Mouse (Mus musculus) small intestine, adult 2 months (tissue): ENCODE results near the gene Mecom. TPM values are rescaled to one million over a fixed set of nuclear protein-coding genes. Genes with fewer than 3 reads are reported as not detected.
A peak's percentile ranks its signal among the peaks of the same experiment; 100 is the strongest.
"Not testable (repeated sequence)": the region's sequence is repeated elsewhere in the genome, so short reads cannot be mapped to it uniquely, and the experiment has no call there.

Source experiments
- H3K27ac ChIP-seq: fragments of 200-500 bp; 2 replicates; pipeline ENCODE4 v1.5.1; 2012; ENCODE audit warnings: low read depth, low read length, control low read depth, inconsistent platforms; ENCODE audit not compliant: insufficient read depth
- H3K27me3 ChIP-seq: fragments of 200-500 bp; 2 replicates; pipeline ENCODE4 v1.6.1; 2012; ENCODE audit warnings: mild to moderate bottlenecking, moderate library complexity, low read length, inconsistent platforms; ENCODE audit not compliant: control insufficient read depth, insufficient read depth
- H3K36me3 ChIP-seq: fragments of 200-500 bp; 2 replicates; pipeline ENCODE4 v1.6.1; 2012; ENCODE audit warnings: mild to moderate bottlenecking, low read length, control low read depth, inconsistent platforms; ENCODE audit not compliant: control insufficient read depth, insufficient read depth
- H3K4me1 ChIP-seq: fragments of 200-500 bp; 2 replicates; pipeline ENCODE4 v1.6.1; 2012; ENCODE audit warnings: low read length, inconsistent platforms, mixed read lengths; ENCODE audit not compliant: control insufficient read depth, insufficient read depth, insufficient read length
- H3K4me3 ChIP-seq: fragments of 200-500 bp; 2 replicates; pipeline ENCODE4 v1.5.1; 2012; ENCODE audit warnings: low read depth, mild to moderate bottlenecking, control low read depth, inconsistent platforms, low read length, moderate library complexity
- CTCF ChIP-seq: fragments of 200-500 bp; IDR thresholded peaks from 2 replicates; pipeline ENCODE4 v1.5.1; 2012; ENCODE audit warnings: low read depth, mild to moderate bottlenecking, control low read depth, inconsistent platforms, low read length, moderate library complexity, mixed read lengths; ENCODE audit not compliant: insufficient replicate concordance, insufficient read length; ENCODE audit errors: extremely low read depth
- POLR2A ChIP-seq: fragments of 200-500 bp; IDR thresholded peaks from 2 replicates; pipeline ENCODE4 v1.6.1; 2012; ENCODE audit warnings: low read depth, mild to moderate bottlenecking, control low read depth, inconsistent platforms, low read length, moderate library complexity
- WGBS: fragments of 180-500 bp; shearing (Covaris S2); methylation state at CpG from one replicate; pipeline ENCODE4 v1.1.7; 2018; 5-methylcytosine and 5-hydroxymethylcytosine counted together
- polyA plus RNA-seq: library from polyadenylated mRNA; depleted of rRNA; stranded (reverse); fragments of >200 nt; gene quantifications from 2 replicates; pipeline ENCODE4 v1.2.3, GENCODE M21; 2012; rRNA removed

The Mecom gene
- polyA plus RNA-seq, result 2.6 and 2.8 TPM in 2 replicates

DNA sequence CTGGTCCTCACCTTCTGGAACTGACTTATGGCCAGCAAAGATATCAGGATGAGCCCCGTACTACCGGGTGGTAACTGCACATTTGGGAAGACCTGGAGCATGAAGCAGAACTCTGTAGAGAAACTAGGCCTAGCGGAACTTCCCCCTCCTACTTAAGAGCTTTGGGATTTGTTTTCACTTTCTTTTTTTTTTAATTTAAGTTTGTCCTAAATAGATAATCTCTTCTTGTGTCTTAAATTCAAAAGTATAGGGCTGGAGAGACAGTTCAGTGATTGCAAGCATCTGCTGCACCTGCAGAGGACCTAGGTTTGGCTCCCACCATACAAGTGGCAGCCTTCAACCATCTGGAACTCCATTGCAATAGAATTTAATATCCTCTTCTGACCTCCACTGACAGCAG, at the start of gene Mecom:
Mecom (minus strand) TSS at position 101 of the 400 bp plus-strand sequence.
- H3K27ac ChIP-seq, result no peak within 1 kb of the TSS
- TF ChIP-seq CTCF (no peak), POLR2A (no peak)
- no peaks in the 10 kb centered on the region for H3K36me3 ChIP-seq
- H3K4me3 ChIP-seq, result no peak within 1 kb of the TSS
- peaks cover 4% of the 10 kb centered on the region; the same call in 1 of the 2 replicates for H3K4me1 ChIP-seq
- H3K27me3 ChIP-seq, result no peaks in the 10 kb centered on the region
- 90% methylated on average over 3 of the region's 3 CpGs for WGBS

DNA sequence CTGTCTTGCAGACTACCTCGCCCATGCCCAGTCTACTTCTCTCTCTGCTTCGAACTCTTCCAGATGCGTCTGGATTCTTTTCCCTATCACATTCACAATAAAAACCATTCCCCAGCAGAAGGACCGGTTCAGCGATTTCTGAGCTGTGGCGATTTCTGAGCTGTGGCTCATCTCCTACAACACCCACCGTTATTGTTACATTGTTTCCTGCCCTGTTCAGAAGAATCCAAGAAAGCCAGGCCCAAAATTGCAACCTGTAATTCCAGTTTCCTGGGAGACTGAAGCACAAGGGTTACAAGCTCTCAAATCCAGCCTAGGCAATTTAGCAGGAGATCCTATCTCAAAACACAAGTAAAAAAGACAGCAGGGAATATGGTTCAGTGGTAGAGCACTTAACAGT, 49.5 kb upstream of the Mecom start:
- TF ChIP-seq CTCF (no peak), POLR2A (no peak)
- H3K27ac ChIP-seq, result no peak overlapping the region
- peaks cover 2% of the 10 kb centered on the region; the same call in 1 of the 2 replicates for H3K4me1 ChIP-seq
- H3K4me3 ChIP-seq, result no peak overlapping the region
- H3K27me3 ChIP-seq, result no peaks in the 10 kb centered on the region
- 77% methylated on average over 7 of the region's 7 CpGs for whole genome bisulfite sequencing
- no peaks in the 10 kb centered on the region for H3K36me3 ChIP-seq

DNA sequence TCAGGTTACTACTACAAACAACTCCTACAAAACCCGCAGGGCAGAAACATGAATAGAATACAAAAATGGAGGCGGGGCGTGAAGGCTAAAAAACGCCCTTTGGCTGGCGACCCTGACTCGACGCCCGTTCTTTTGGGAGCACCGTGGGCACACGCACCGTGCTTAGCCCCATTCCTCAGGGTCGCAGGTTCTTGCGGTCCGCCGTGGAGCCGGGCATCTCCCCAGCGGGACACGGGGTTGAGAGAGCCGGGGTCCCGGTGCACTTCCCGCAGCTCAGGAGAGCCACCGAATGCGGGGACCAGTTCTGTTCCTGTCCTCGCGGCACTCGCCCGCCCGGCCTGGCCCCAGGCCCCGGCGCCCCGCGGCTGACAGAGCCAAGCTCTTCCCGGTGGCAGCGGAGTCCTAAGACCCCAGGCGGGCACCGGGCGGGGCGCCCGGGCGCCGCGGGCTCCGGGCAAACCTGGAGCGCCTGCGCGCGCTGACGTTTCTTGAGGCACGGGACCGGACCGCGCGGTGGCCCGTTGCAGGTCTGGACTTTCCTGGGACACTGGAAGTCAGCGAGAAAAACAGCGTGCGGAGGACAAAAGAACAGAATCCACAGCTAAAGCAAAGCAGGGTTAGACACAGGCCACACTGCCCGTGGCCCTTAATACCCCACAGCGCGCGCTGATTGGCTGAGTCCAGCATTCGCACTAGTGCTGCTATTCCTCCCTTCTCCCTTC, 47.5 kb upstream of the Mecom start:
- Histone ChIP-seq H3K27ac (no peak overlapping the region), H3K4me3 (peak overlapping the region; percentile 92), H3K4me1 (peaks cover 2% of the 10 kb centered on the region; the same call in 1 of the 2 replicates), H3K27me3 (no peaks in the 10 kb centered on the region), H3K36me3 (no peaks in the 10 kb centered on the region)
- WGBS, result 1% methylated on average over 62 of the region's 62 CpGs
- no peak for TF ChIP-seq POLR2A
- TF ChIP-seq CTCF, result no peak

- Histone ChIP-seq H3K4me3 (no peak overlapping the region), H3K4me1 (peaks cover 2% of the 10 kb centered on the region; the same call in 1 of the 2 replicates), H3K27me3 (no peaks in the 10 kb centered on the region), H3K36me3 (no peaks in the 10 kb centered on the region), H3K27ac (peak overlapping the region; percentile 38)
- TF ChIP-seq CTCF (no peak), POLR2A (no peak)
- 71% methylated on average over 4 of the region's 4 CpGs for WGBS
Measured at GRCm38 (mm10) chr3:30593719-30594485, 46.1 kb upstream of the Mecom start.

DNA sequence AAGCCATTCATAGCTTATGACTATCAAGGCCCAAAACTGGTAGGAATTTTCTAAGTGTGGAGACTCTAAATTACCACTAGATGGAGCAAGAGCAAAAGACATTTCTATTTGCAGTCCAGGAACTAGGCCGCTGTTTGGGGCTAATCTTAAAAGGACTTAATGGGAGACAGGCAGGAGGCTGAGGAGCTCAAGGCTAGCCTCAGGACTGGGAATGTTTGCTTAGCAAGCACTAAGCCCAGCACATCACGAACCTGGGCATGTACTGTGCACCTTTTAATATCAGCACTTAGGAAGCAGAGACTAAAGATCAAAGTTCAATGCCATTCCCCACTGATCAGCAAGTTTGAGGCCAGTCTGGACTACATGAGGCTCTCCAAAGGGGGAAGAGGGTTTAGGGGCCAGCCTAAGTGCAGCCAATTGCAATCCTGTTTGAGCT, 44.6 kb upstream of the Mecom start:
- Histone ChIP-seq H3K4me3 (no peak overlapping the region), H3K4me1 (peaks cover 2% of the 10 kb centered on the region; the same call in 1 of the 2 replicates), H3K27ac (peak overlapping the region; percentile 80), H3K36me3 (no peaks in the 10 kb centered on the region), H3K27me3 (no peaks in the 10 kb centered on the region)
- TF ChIP-seq CTCF, result peak; percentile 32; the same call in 1 of the 2 replicates
- TF ChIP-seq POLR2A, result no peak
- WGBS, result 2% methylated on average over 2 of the region's 2 CpGs

GRCm38 (mm10) chr3:30588865-30589264, 41.1 kb upstream of the Mecom start:
- Histone ChIP-seq H3K27me3 (no peaks in the 10 kb centered on the region), H3K4me3 (no peak overlapping the region), H3K36me3 (no peaks in the 10 kb centered on the region), H3K27ac (no peak overlapping the region), H3K4me1 (peaks cover 2% of the 10 kb centered on the region; the same call in 1 of the 2 replicates)
- WGBS, result 75% methylated on average over 6 of the region's 6 CpGs
- TF ChIP-seq POLR2A (no peak), CTCF (no peak)

- Histone ChIP-seq H3K4me3 (no peak overlapping the region), H3K36me3 (no peaks in the 10 kb centered on the region), H3K27ac (no peak overlapping the region), H3K4me1 (no peaks in the 10 kb centered on the region), H3K27me3 (no peaks in the 10 kb centered on the region)
- 30% methylated on average over 2 of the region's 2 CpGs for WGBS
- TF ChIP-seq CTCF, result no peak
Measured at GRCm38 (mm10) chr3:30573549-30573948, 25.7 kb upstream of the Mecom start.

GRCm38 (mm10) chr3:30566333-30566732, 18.5 kb upstream of the Mecom start:
- not testable (repeated sequence) for H3K27me3 ChIP-seq, H3K36me3 ChIP-seq, H3K27ac ChIP-seq, H3K4me1 ChIP-seq, H3K4me3 ChIP-seq
- 83% methylated on average over 1 of the region's 2 CpGs for WGBS
